Mouse (Mus musculus): ENCODE data around the gene Cdc42ep2. TPM values are rescaled to one million over a fixed set of nuclear protein-coding genes. Genes with fewer than 3 reads are reported as not detected.

Cdc42ep2 gene
- total and polyA plus RNA-seq, 3 experiments: 1.1 to 1.7 TPM; not detected in 1

- H3K4me3 ChIP-seq (ENCODE audit: control insufficient read depth in 1 of 2, insufficient read depth in 1 of 2, low read depth in 2 of 2, low read length in 2 of 2): no peak overlapping the region
- no peak overlapping the region for H3K9ac ChIP-seq (ENCODE audit: control insufficient read depth, low read depth, low read length, poor library complexity, severe bottlenecking)
- no peaks in the 10 kb centered on the region for H3K27me3 ChIP-seq (ENCODE audit: control insufficient read depth in 1 of 2, insufficient read depth in 2 of 2, low read length in 2 of 2)
- no peak for DNase-seq (ENCODE audit: low read depth, low spot score)
- TF ChIP-seq MAFK (IDR thresholded peaks at IDR 0.05; ENCODE audit: borderline replicate concordance, low read depth, low read length) (no peak), RCOR1 (IDR thresholded peaks at IDR 0.05; ENCODE audit: low read depth, low read length) (no peak), MYC (IDR thresholded peaks at IDR 0.05; ENCODE audit: low read depth, low read length) (no peak), MAZ (IDR thresholded peaks at IDR 0.05; ENCODE audit: low read depth, low read length) (no peak), USF2 (IDR thresholded peaks at IDR 0.05; ENCODE audit: borderline replicate concordance in 1 of 2, insufficient read depth in 1 of 2, low read depth in 1 of 2, low read length in 2 of 2) (no peak), CTCF (IDR thresholded peaks at IDR 0.05 in 2 of 3, conservative IDR thresholded peaks at IDR 0.05 in 1 of 3; ENCODE audit: control insufficient read depth in 1 of 3, insufficient read depth in 1 of 3, low read depth in 2 of 3, low read length in 3 of 3, poor library complexity in 1 of 3, severe bottlenecking in 1 of 3) (no peak), UBTF (IDR thresholded peaks at IDR 0.05; ENCODE audit: borderline replicate concordance, insufficient read depth, low read depth, low read length) (no peak), ZMIZ1 (IDR thresholded peaks at IDR 0.05; ENCODE audit: low read depth, low read length) (no peak), SIN3A (IDR thresholded peaks at IDR 0.05; ENCODE audit: low read length) (no peak), POLR2AphosphoS2 (IDR thresholded peaks at IDR 0.05; ENCODE audit: low read length) (no peak), ZKSCAN1 (IDR thresholded peaks at IDR 0.05; ENCODE audit: low read depth, low read length) (no peak), JUND (IDR thresholded peaks at IDR 0.05; ENCODE audit: low read depth, low read length) (no peak), CHD1 (IDR thresholded peaks at IDR 0.05; ENCODE audit: low read depth, low read length) (no peak)
- H3K9me3 ChIP-seq (replicated peaks; ENCODE audit: insufficient read depth, low read length): no peaks in the 10 kb centered on the region
- H3K36me3 ChIP-seq (ENCODE audit: control insufficient read depth in 1 of 2, insufficient read depth in 2 of 2, low read length in 2 of 2): peaks cover 0 to 15% of the 10 kb centered on the region in 2 experiments; a peak in 2 of 4 replicates
- no peaks in the 10 kb centered on the region for H3K4me1 ChIP-seq (ENCODE audit: control insufficient read depth in 1 of 2, insufficient read depth in 2 of 2, low read length in 2 of 2)
- H3K79me2 ChIP-seq (ENCODE audit: control insufficient read depth, insufficient read depth, low read length, poor library complexity): peaks cover 2% of the 10 kb centered on the region
- H3K27ac ChIP-seq (ENCODE audit: control insufficient read depth, low read depth, low read length): no peak overlapping the region
These were observed 31.4 kb upstream of the Cdc42ep2 start for GRCm38 (mm10) chr19:5955704-5956670.

GRCm38 (mm10) chr19:5954936-5955335, 30.3 kb upstream of the Cdc42ep2 start:
- no peak for DNase-seq (ENCODE audit: low read depth, low spot score)
- Histone ChIP-seq H3K27me3 (ENCODE audit: control insufficient read depth in 1 of 2, insufficient read depth in 2 of 2, low read length in 2 of 2) (no peaks in the 10 kb centered on the region), H3K4me1 (ENCODE audit: control insufficient read depth in 1 of 2, insufficient read depth in 2 of 2, low read length in 2 of 2) (no peaks in the 10 kb centered on the region), H3K36me3 (ENCODE audit: control insufficient read depth in 1 of 2, insufficient read depth in 2 of 2, low read length in 2 of 2) (peaks cover 0 to 19% of the 10 kb centered on the region in 2 experiments; a peak in 2 of 4 replicates), H3K27ac (ENCODE audit: control insufficient read depth, low read depth, low read length) (no peak overlapping the region), H3K79me2 (ENCODE audit: control insufficient read depth, insufficient read depth, low read length, poor library complexity) (no peaks in the 10 kb centered on the region), H3K4me3 (ENCODE audit: control insufficient read depth in 1 of 2, insufficient read depth in 1 of 2, low read depth in 2 of 2, low read length in 2 of 2) (no peak overlapping the region), H3K9ac (ENCODE audit: control insufficient read depth, low read depth, low read length, poor library complexity, severe bottlenecking) (no peak overlapping the region), H3K9me3 (replicated peaks; ENCODE audit: insufficient read depth, low read length) (no peaks in the 10 kb centered on the region)
- no peak for TF ChIP-seq MYB (IDR thresholded peaks at IDR 0.05; ENCODE audit: low read depth, low read length)
